Mouse (Mus musculus): ENCODE data around the gene Cpt1a.

DNA sequence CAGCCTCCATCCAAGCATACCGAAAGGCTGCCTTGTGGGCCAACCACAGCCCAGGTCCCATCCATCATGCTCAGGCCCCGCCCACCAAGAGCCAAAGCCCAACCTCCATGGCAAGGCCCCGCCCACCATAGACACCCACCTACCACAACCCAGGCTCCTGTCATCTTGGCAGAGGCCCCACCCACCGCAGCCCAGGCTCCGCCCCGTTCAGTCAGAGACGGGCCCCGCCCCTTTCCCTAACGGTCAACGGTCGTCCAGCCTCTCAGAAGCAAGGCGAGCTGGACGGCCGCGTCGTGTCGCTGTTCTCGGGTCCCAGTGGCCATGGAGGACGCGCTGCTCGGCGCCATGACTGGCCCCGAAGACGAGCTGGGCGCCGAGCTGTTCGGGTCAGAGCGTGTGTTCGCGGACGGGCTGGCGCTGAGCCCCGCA lies 66.5 kb downstream of the Cpt1a start, which contains the start of gene Tesmin:
- TF ChIP-seq POLR2A (IDR thresholded peaks at IDR 0.05; ENCODE audit: borderline replicate concordance, insufficient read depth, low read length) (no peak), CTCF (IDR thresholded peaks at IDR 0.05; ENCODE audit: borderline replicate concordance, insufficient read depth, low read depth, low read length) (0 out of 2 replicates have a peak, but pooled peaks have one; percentile 5)
